Mouse (Mus musculus) MEL (cell line): ENCODE measurements at regions not wholly inside any gene's neighbourhood (a gene's known extent, or its start where the extent isn't known, plus 50 kb on each side); places are given as distances from the start of the nearest gene placed in this dataset.

Experiments used
- DNase-seq: peaks from one replicate; pipeline ENCODE4 v3.0.0; 2011; ENCODE audit warnings: low read depth, low spot score
- H3K27ac ChIP-seq: 2 replicates; pipeline ENCODE4 v1.5.1; 2012; ENCODE audit warnings: low read depth, mild to moderate bottlenecking, control low read depth, low read length, moderate library complexity; ENCODE audit not compliant: control insufficient read depth
- H3K27me3 ChIP-seq, 2 experiments: fragments of 150-350 bp in 1 of 2; sonication (generic) in 1 of 2; 2 replicates each; pipeline ENCODE4 v1.6.1; 2012; ENCODE audit warnings: low read length in 2 of 2, mild to moderate bottlenecking in 2 of 2, improper control_type of control experiment in 1 of 2, moderate library complexity in 1 of 2; ENCODE audit not compliant: insufficient read depth in 2 of 2, control insufficient read depth in 1 of 2
- H3K36me3 ChIP-seq, 2 experiments: 2 replicates each; pipeline ENCODE4 v1.6.1; 2012 to 2014; ENCODE audit warnings: low read length in 2 of 2, improper control_type of control experiment in 1 of 2, inconsistent platforms in 1 of 2, mild to moderate bottlenecking in 1 of 2; ENCODE audit not compliant: insufficient read depth in 2 of 2, control insufficient read depth in 1 of 2
- H3K4me1 ChIP-seq, 2 experiments: fragments of 150-350 bp in 1 of 2; sonication (generic) in 1 of 2; 2 replicates each; pipeline ENCODE4 v1.6.1; 2012; ENCODE audit warnings: low read length in 2 of 2, improper control_type of control experiment in 1 of 2, mild to moderate bottlenecking in 1 of 2; ENCODE audit not compliant: insufficient read depth in 2 of 2, control insufficient read depth in 1 of 2
- H3K4me3 ChIP-seq, 2 experiments: fragments of 150-350 bp in 1 of 2; sonication (generic) in 1 of 2; 2 replicates each; pipeline ENCODE4 v1.5.1; 2012; ENCODE audit warnings: low read depth in 2 of 2, low read length in 2 of 2, mild to moderate bottlenecking in 2 of 2, moderate library complexity in 2 of 2, control low read depth in 1 of 2, improper control_type of control experiment in 1 of 2; ENCODE audit not compliant: control insufficient read depth in 1 of 2, insufficient read depth in 1 of 2
- H3K79me2 ChIP-seq: 2 replicates; pipeline ENCODE4 v1.6.1; 2012; ENCODE audit warnings: mild to moderate bottlenecking, low read length, moderate library complexity; ENCODE audit not compliant: control insufficient read depth, poor library complexity, insufficient read depth
- H3K9ac ChIP-seq: 2 replicates; pipeline ENCODE4 v1.6.1; 2012; ENCODE audit warnings: low read depth, mild to moderate bottlenecking, control low read depth, low read length, moderate library complexity; ENCODE audit not compliant: control insufficient read depth, poor library complexity, severe bottlenecking
- H3K9me3 ChIP-seq: fragments of 150-350 bp; sonication (generic); replicated peaks from 2 replicates; pipeline ENCODE4 v1.6.1; 2012; ENCODE audit warnings: mild to moderate bottlenecking, low read length, improper control_type of control experiment, moderate library complexity; ENCODE audit not compliant: insufficient read depth
- BHLHE40 ChIP-seq: IDR thresholded peaks from 2 replicates; pipeline ENCODE4 v1.6.1; 2012; ENCODE audit warnings: low read depth, mild to moderate bottlenecking, inconsistent platforms, low read length, improper control_type of control experiment, borderline replicate concordance
- CHD1 ChIP-seq: IDR thresholded peaks from 2 replicates; pipeline ENCODE4 v1.6.1; 2012; ENCODE audit warnings: low read depth, mild to moderate bottlenecking, inconsistent platforms, low read length, improper control_type of control experiment
- E2F4 ChIP-seq: IDR thresholded peaks from 2 replicates; pipeline ENCODE4 v1.6.1; 2011; ENCODE audit warnings: low read depth, low read length, improper control_type of control experiment, borderline replicate concordance
- EP300 ChIP-seq, 2 experiments: IDR thresholded peaks; 2 replicates each; pipeline ENCODE4 v1.6.1; 2011; ENCODE audit warnings: improper control_type of control experiment in 2 of 2, low read length in 2 of 2, low read depth in 1 of 2, mild to moderate bottlenecking in 1 of 2
- ETS1 ChIP-seq: IDR thresholded peaks from 2 replicates; pipeline ENCODE4 v1.6.1; 2012; ENCODE audit warnings: low read depth, mild to moderate bottlenecking, inconsistent platforms, low read length, improper control_type of control experiment, moderate library complexity
- HCFC1 ChIP-seq: IDR thresholded peaks from 2 replicates; pipeline ENCODE4 v1.6.1; 2012; ENCODE audit warnings: low read depth, mild to moderate bottlenecking, inconsistent platforms, low read length, improper control_type of control experiment, moderate library complexity
- JUND ChIP-seq: IDR thresholded peaks from 2 replicates; pipeline ENCODE4 v1.6.1; 2011; ENCODE audit warnings: low read depth, mild to moderate bottlenecking, improper control_type of control experiment, low read length
- MAX ChIP-seq: IDR thresholded peaks from 2 replicates; pipeline ENCODE4 v1.6.1; 2011; ENCODE audit warnings: low read length, improper control_type of control experiment
- MXI1 ChIP-seq: IDR thresholded peaks from 2 replicates; pipeline ENCODE4 v1.6.1; 2011; ENCODE audit warnings: mild to moderate bottlenecking, low read depth, low read length, improper control_type of control experiment
- MYB ChIP-seq: IDR thresholded peaks from 2 replicates; pipeline ENCODE4 v1.6.1; 2011; ENCODE audit warnings: mild to moderate bottlenecking, low read depth, low read length, improper control_type of control experiment
- MYC ChIP-seq: IDR thresholded peaks from 2 replicates; pipeline ENCODE4 v1.6.1; 2011; ENCODE audit warnings: low read depth, mild to moderate bottlenecking, low read length, improper control_type of control experiment, moderate library complexity
- NELFE ChIP-seq: IDR thresholded peaks from 2 replicates; pipeline ENCODE4 v1.6.1; 2011; ENCODE audit warnings: low read depth, low read length, improper control_type of control experiment
- NRF1 ChIP-seq: IDR thresholded peaks from 2 replicates; pipeline ENCODE4 v1.6.1; 2014; ENCODE audit warnings: low read depth, mild to moderate bottlenecking, inconsistent platforms, low read length, improper control_type of control experiment, moderate library complexity; ENCODE audit not compliant: poor library complexity, insufficient read depth, severe bottlenecking
- POLR2AphosphoS2 ChIP-seq: IDR thresholded peaks from 2 replicates; pipeline ENCODE4 v1.6.1; 2011; ENCODE audit warnings: low read length, improper control_type of control experiment
- SIN3A ChIP-seq: IDR thresholded peaks from 2 replicates; pipeline ENCODE4 v1.6.1; 2012; ENCODE audit warnings: low read length, improper control_type of control experiment, inconsistent platforms
- TAL1 ChIP-seq: IDR thresholded peaks from 2 replicates; pipeline ENCODE4 v1.6.1; 2012; ENCODE audit warnings: mild to moderate bottlenecking, inconsistent platforms, low read length, moderate library complexity, mixed read lengths
- TBP ChIP-seq: IDR thresholded peaks from 2 replicates; pipeline ENCODE4 v1.8.0; 2011; ENCODE audit warnings: low read depth, low read length, improper control_type of control experiment
- UBTF ChIP-seq: IDR thresholded peaks from 2 replicates; pipeline ENCODE4 v1.6.1; 2012; ENCODE audit warnings: low read depth, mild to moderate bottlenecking, inconsistent platforms, low read length, improper control_type of control experiment, moderate library complexity, borderline replicate concordance; ENCODE audit not compliant: insufficient read depth
- USF2 ChIP-seq, 2 experiments: IDR thresholded peaks; 2 replicates each; pipeline ENCODE4 v1.6.1; 2011 to 2012; ENCODE audit warnings: improper control_type of control experiment in 2 of 2, low read length in 2 of 2, borderline replicate concordance in 1 of 2, inconsistent platforms in 1 of 2, low read depth in 1 of 2, mild to moderate bottlenecking in 1 of 2; ENCODE audit not compliant: insufficient read depth in 1 of 2
- ZC3H11A ChIP-seq: IDR thresholded peaks from 2 replicates; pipeline ENCODE4 v1.6.1; 2012; ENCODE audit warnings: low read depth, mild to moderate bottlenecking, inconsistent platforms, low read length, improper control_type of control experiment
- ZKSCAN1 ChIP-seq: IDR thresholded peaks from 2 replicates; pipeline ENCODE4 v1.6.1; 2012; ENCODE audit warnings: low read depth, mild to moderate bottlenecking, inconsistent platforms, low read length, improper control_type of control experiment, moderate library complexity

- Histone ChIP-seq H3K27me3 (no peaks in the 10 kb centered on the region), H3K9ac (no peak overlapping the region), H3K4me1 (no peaks in the 10 kb centered on the region), H3K79me2 (no peaks in the 10 kb centered on the region), H3K4me3 (no peak overlapping the region), H3K36me3 (no peaks in the 10 kb centered on the region), H3K9me3 (no peaks in the 10 kb centered on the region), H3K27ac (no peak overlapping the region)
- DNase-seq: no peak
- TF ChIP-seq ZC3H11A (no peak), JUND (no peak), EP300 (IDR thresholded peaks at IDR 0.05; ENCODE audit: low read depth in 1 of 2, low read length in 2 of 2) (no peak), TBP (no peak), NRF1 (no peak), MYB (no peak), HCFC1 (no peak)
Measured at GRCm38 (mm10) chr8:89283105-89284096, 239.4 kb upstream of the Sall1 start.

DNA sequence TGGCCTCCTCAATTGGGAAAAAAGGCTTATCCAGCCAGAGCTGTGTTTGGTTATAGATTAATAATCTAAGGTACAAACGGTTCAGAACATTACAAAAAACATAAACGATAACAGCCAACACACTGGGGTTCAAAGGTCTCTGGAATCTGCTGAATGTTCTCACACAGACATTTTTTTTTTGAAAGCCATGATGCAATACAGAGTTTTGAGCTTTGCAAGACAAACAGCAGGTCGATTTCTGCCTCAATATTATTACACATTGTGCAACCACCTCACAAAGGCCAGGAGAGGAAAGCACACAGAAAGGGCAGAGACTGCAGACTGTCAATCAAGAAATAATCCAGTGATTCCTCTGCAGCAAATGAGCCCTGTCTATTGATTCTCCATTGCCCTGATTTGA lies 235.9 kb upstream of the Sall1 start:
- H3K79me2 ChIP-seq: no peaks in the 10 kb centered on the region
- no peak overlapping the region for H3K27ac ChIP-seq
- TF ChIP-seq ETS1: no peak
- TF ChIP-seq TAL1: no peak
- TF ChIP-seq ZKSCAN1: no peak
- no peak for TF ChIP-seq MYC
- no peak for TF ChIP-seq USF2 (IDR thresholded peaks at IDR 0.05; ENCODE audit: borderline replicate concordance in 1 of 2, insufficient read depth in 1 of 2, low read depth in 1 of 2, low read length in 2 of 2)
- TF ChIP-seq MAX: no peak
- no peak for TF ChIP-seq UBTF
- no peak for TF ChIP-seq POLR2AphosphoS2
- no peak for TF ChIP-seq ZC3H11A
- no peak for TF ChIP-seq CHD1
- no peak for TF ChIP-seq SIN3A
- no peak for TF ChIP-seq HCFC1
- TF ChIP-seq MXI1: no peak
- TF ChIP-seq NELFE: no peak
- no peak for TF ChIP-seq BHLHE40
- TF ChIP-seq E2F4: no peak
- TF ChIP-seq JUND: no peak
- DNase-seq: no peak
- no peaks in the 10 kb centered on the region for H3K4me1 ChIP-seq
- no peak overlapping the region for H3K9ac ChIP-seq
- no peaks in the 10 kb centered on the region for H3K9me3 ChIP-seq
- H3K36me3 ChIP-seq: no peaks in the 10 kb centered on the region
- H3K27me3 ChIP-seq: no peaks in the 10 kb centered on the region
- H3K4me3 ChIP-seq: no peak overlapping the region
